Mouse (Mus musculus) embryo, embryonic 11.5 days (tissue): ENCODE results near the gene Vwa5b1.

ENCODE experiments used
- DNase-seq: peaks from one replicate; pipeline ENCODE4 v3.0.0-alpha.2; 2012; ENCODE audit warnings: low read depth, low spot score

The Vwa5b1 gene

GRCm38 (mm10) chr4:138530011-138530410, 105.7 kb downstream of the Vwa5b1 start:
- DNase-seq = no peak

GRCm38 (mm10) chr4:138525684-138526083, 110.0 kb downstream of the Vwa5b1 start:
- DNase-seq = no peak

- DNase-seq = no peak
These were observed 110.9 kb downstream of the Vwa5b1 start for GRCm38 (mm10) chr4:138524769-138525168.

- DNase-seq = no peak
These were observed 111.9 kb downstream of the Vwa5b1 start for GRCm38 (mm10) chr4:138523775-138524174.

- no peak for DNase-seq
These were observed 113.4 kb downstream of the Vwa5b1 start for GRCm38 (mm10) chr4:138522296-138522695.

- no peak for DNase-seq
These were observed 118.4 kb downstream of the Vwa5b1 start for GRCm38 (mm10) chr4:138517153-138517789.

- no peak for DNase-seq
These were observed 119.2 kb downstream of the Vwa5b1 start for GRCm38 (mm10) chr4:138516448-138516847.
